11 mouse cellular contexts compared by ENCODE assay signal in genomic region chr12:32856707-32857511, GRCm38 (mm10). TPM values are rescaled to one million over a fixed set of nuclear protein-coding genes. Genes with fewer than 3 reads are reported as not detected.
DNase-seq lines count a peak whose midpoint lies in the region; ATAC-seq and TF ChIP-seq lines count a peak whose summit lies in the region.
"Had no signal": no experiment of that assay in that cellular context is flagged by ENCODE, and none has a peak within 500 bp of the region (broad histone marks: within the 10 kb centered on the region; RNA-seq: fewer than 3 reads in every experiment).

No protein-coding gene starts in this region.

- no peaks in the 10 kb centered on the region for H3K27me3 ChIP-seq in hindbrain, postnatal 0 days (ENCODE audit: insufficient read depth, low read length)
- H3K27me3 ChIP-seq: midbrain, embryonic 13.5 days had no signal

- H3K27ac ChIP-seq in hindbrain, postnatal 0 days = no peak overlapping the region
- H3K27ac ChIP-seq: midbrain, embryonic 13.5 days had no signal

- H3K4me1 ChIP-seq in hindbrain, postnatal 0 days (ENCODE audit: insufficient read depth, low read length) = no peaks in the 10 kb centered on the region
- H3K4me1 ChIP-seq: midbrain, embryonic 13.5 days had no signal

- H3K4me2 ChIP-seq in hindbrain, postnatal 0 days (ENCODE audit: low read depth, low read length) = no peak overlapping the region
- H3K4me2 ChIP-seq: midbrain, embryonic 13.5 days had no signal

- 86% methylated on average over 14 of the region's 14 CpGs for WGBS in hindbrain, postnatal 0 days

- no peak for TF ChIP-seq CTCF in hindbrain, postnatal 0 days (IDR thresholded peaks at IDR 0.05; ENCODE audit: low read depth)

- ATAC-seq in hindbrain, postnatal 0 days = no peak
- ATAC-seq: midbrain, embryonic 13.5 days had no signal

- no peaks in the 10 kb centered on the region for H3K9me3 ChIP-seq in hindbrain, postnatal 0 days (ENCODE audit: low read length)
- H3K9me3 ChIP-seq: midbrain, embryonic 13.5 days had no signal

- H3K36me3 ChIP-seq in hindbrain, postnatal 0 days (ENCODE audit: insufficient read depth, low read length) = peaks cover 5% of the 10 kb centered on the region; the same call in 1 of the 2 replicates

- H3K4me3 ChIP-seq in hindbrain, postnatal 0 days (ENCODE audit: low read length) = no peak overlapping the region
- H3K4me3 ChIP-seq: midbrain, embryonic 13.5 days had no signal

- H3K9ac ChIP-seq in hindbrain, postnatal 0 days (replicated peaks; ENCODE audit: low read length) = no peak overlapping the region
- H3K9ac ChIP-seq: midbrain, embryonic 13.5 days had no signal

- DNase-seq in kidney, adult 11 months = peak; percentile 36
- no peak for DNase-seq in kidney, postnatal 4 days
- peak; percentile 89 for DNase-seq in adipocyte (ENCODE audit: low spot score)
- DNase-seq in heart, adult 9 months (ENCODE audit: low spot score in 2 of 2) = peak; percentile 78 to 82
- DNase-seq in kidney, postnatal 14 days = peak; percentile 38
- no peak for DNase-seq in cerebellum, adult 18-20 months
- DNase-seq in left cerebral cortex, adult 18-20 months (ENCODE audit: low spot score in 2 of 2) = no peak
- no peak for DNase-seq in hindbrain, postnatal 0 days (ENCODE audit: low spot score)
- DNase-seq: liver; thymus, postnatal 14 days had no signal

RNA-seq across cellular contexts. Expression of gene Nampt, which starts 37.6 kb away (rescaled TPM):
- total RNA-seq in left cerebral cortex, adult 18-20 months (2021) = 10 to 100 TPM; 30.9 to 34.4 TPM
- total RNA-seq in hindbrain, postnatal 0 days (2014; rRNA removed) = 22.9 and 28.3 TPM in 2 replicates
- 27.0 and 27.5 TPM in 2 replicates for polyA plus RNA-seq in hindbrain, postnatal 0 days (2015; fragmentation: Nextera tagmentation; extraction: Ambion mirVana)

Comparison
In these comparisons a context has a peak if more than half of its experiments do, and no peak if none do; other contexts are left out.
1. DNase-seq: peak in kidney, adult 11 months (single experiment), adipocyte (single experiment), heart, adult 9 months (2 of 2) and kidney, postnatal 14 days (single experiment); none in kidney, postnatal 4 days (0 of 2), cerebellum, adult 18-20 months (0 of 2), left cerebral cortex, adult 18-20 months (0 of 2) and hindbrain, postnatal 0 days (single experiment).